Mouse (Mus musculus): ENCODE measurements around the gene Nalcn. TPM values are rescaled to one million over a fixed set of nuclear protein-coding genes. Genes with fewer than 3 reads are reported as not detected.

The Nalcn gene
- total RNA-seq, 2 experiments from 2014 or later, result 0.42 to 0.43 TPM

Other genes with a start within 250 kb of the Nalcn start
- 1 to 10 TPM; 7.3 to 8.0 TPM for gene Itgbl1, start 32.8 kb upstream of the Nalcn start, total RNA-seq (2021)

All from gastrocnemius, postnatal 10 days (tissue).